Mouse (Mus musculus): Measurements from ENCODE around the gene Nras. TPM values are rescaled to one million over a fixed set of nuclear protein-coding genes. Genes with fewer than 3 reads are reported as not detected.
A peak's percentile ranks its signal among the peaks of the same experiment; 100 is the strongest.

Gene Nras
- polyA plus RNA-seq, 1 experiment from 2014 or later = 124 TPM

DNA sequence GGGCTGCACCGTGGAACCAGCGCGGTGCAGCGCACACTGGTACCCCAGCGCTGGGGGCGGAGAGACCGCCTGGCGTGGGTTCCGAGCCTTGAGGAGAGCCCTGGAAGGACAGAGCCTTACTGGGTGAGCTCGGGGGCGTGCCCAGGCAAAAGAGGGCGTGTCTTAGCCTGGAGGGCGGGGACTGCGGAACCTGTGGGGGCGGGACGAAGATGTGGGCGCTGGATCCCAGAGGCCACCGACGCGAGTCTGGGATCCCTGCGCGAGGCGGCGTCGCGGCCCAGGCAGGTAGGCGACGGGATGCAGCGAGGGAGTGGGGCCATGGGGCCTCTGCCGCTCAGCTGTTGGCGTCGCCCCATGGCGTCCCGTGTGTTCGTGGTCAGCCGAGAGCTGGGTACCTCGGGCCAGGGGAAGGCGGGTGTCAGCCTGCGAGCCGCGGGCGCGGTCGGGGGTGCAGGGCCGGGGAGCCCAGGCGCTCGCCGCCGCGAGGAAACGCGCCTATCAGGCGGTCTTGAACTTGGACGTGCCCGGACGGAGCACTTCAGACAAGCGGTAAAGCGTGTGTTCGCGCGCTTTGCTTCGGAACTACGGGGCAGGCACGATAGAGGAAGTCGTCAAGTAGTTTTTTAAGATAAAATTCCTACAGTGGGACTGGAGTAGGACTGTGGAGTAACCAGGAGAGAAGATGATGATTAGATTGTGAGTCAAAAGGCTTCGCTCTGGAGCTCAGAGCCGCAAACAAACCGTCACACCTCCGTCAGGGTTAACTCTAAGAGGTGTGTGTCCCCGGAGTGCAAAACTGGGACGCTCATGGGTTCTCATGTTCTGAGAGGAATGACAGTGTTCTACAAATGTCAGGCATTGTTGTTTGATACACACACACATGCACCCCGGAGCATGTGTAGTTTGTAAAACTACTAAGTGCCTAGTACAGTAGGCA, 44.6 kb downstream of the Nras start, which contains the start of gene Dennd2c:
Gene Dennd2c, plus strand, starts transcription at position 151 of the 937 bp plus-strand sequence.
- Histone ChIP-seq H3K4me1 (ENCODE audit: control insufficient read depth, insufficient read depth, low read length) (no peaks in the 10 kb centered on the region), H3K4me3 (ENCODE audit: low read length) (peak within 1 kb of the TSS; percentile 75), H3K36me3 (ENCODE audit: control insufficient read depth, insufficient read depth, low read length) (no peaks in the 10 kb centered on the region), H3K27me3 (ENCODE audit: control insufficient read depth, insufficient read depth, low read length) (no peaks in the 10 kb centered on the region), H3K4me2 (replicated peaks; ENCODE audit: low read depth, low read length) (peak within 1 kb of the TSS; percentile 97), H3K9me3 (ENCODE audit: control insufficient read depth, low read length) (no peaks in the 10 kb centered on the region), H3K9ac (ENCODE audit: low read depth, low read length) (peak within 1 kb of the TSS; percentile 69), H3K27ac (ENCODE audit: low read depth, low read length) (no peak within 1 kb of the TSS)
- 1% methylated on average over 72 of the region's 72 CpGs for WGBS
- peak; percentile 98 for ATAC-seq (ENCODE audit: low FRiP score, low TSS enrichment)

DNA sequence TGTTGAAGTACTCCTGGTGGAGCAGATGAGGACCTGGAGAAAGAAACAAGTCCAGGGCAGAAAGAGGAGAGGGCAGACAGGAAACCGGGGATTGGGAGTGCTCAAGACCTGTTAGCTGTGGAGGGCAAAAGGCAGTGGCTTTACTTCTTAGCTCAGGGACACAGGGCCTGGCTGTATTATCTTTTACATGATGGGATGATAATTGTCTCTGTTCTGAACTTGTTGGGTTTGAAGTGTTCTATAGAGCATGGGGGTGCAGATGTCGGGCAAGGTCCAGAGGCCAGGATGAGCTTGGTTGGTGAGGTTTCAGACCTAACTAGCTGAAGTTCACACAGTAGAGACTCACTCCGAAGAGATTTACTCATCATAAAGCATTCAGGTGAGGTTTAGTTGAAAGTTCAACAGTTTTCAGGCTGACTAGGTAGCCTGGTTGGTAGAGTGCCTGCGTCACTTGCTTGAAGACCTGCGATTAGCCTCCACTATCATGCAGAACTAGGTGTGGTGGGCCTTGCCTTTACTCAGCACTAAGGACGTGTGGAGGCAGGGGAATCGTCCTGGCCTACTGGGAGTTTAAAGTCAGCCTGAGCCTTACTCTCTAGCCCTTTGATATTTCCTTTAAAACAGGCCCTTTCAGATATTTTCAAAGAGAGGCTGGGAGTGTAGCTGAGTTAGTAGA, 49.6 kb downstream of the Nras start:
- no peak overlapping the region for H3K27ac ChIP-seq (ENCODE audit: low read depth, low read length)
- ATAC-seq (ENCODE audit: low FRiP score, low TSS enrichment) = no peak
- 84% methylated on average over 7 of the region's 7 CpGs for WGBS

DNA sequence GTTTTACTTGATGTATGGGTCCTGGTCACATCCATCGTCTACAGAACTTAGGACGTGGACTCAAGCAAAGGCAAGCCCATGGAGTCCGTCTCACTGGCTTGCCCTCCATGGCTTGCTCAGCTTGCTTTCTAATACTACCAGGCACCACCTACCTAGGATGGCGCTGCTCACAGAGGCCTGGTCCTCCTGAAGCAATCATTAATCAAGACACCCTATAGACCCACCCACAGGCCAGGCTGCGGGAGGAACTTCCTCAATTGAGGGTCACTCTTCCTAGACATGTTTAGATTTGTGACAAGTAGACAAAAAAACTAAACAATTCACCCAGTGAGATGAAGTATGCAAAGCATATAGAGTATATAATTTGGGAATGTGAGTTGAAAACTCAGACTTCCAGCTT, 54.1 kb downstream of the Nras start:
- Histone ChIP-seq H3K4me1 (ENCODE audit: control insufficient read depth, insufficient read depth, low read length) (no peaks in the 10 kb centered on the region), H3K27me3 (ENCODE audit: control insufficient read depth, insufficient read depth, low read length) (no peaks in the 10 kb centered on the region), H3K36me3 (ENCODE audit: control insufficient read depth, insufficient read depth, low read length) (no peaks in the 10 kb centered on the region), H3K4me3 (ENCODE audit: low read length) (no peak overlapping the region), H3K27ac (ENCODE audit: low read depth, low read length) (no peak overlapping the region), H3K9ac (ENCODE audit: low read depth, low read length) (no peak overlapping the region), H3K4me2 (replicated peaks; ENCODE audit: low read depth, low read length) (no peak overlapping the region), H3K9me3 (ENCODE audit: control insufficient read depth, low read length) (no peaks in the 10 kb centered on the region)
- 69% methylated on average over 5 of the region's 5 CpGs for WGBS
- no peak for ATAC-seq (ENCODE audit: low FRiP score, low TSS enrichment)

More for the DNA sequence above, 49.6 kb downstream of the Nras start:
- H3K9me3 ChIP-seq (ENCODE audit: control insufficient read depth, low read length) = no peaks in the 10 kb centered on the region
- no peaks in the 10 kb centered on the region for H3K4me1 ChIP-seq (ENCODE audit: control insufficient read depth, insufficient read depth, low read length)
- H3K36me3 ChIP-seq (ENCODE audit: control insufficient read depth, insufficient read depth, low read length) = no peaks in the 10 kb centered on the region
- H3K9ac ChIP-seq (ENCODE audit: low read depth, low read length) = no peak overlapping the region
- no peak overlapping the region for H3K4me3 ChIP-seq (ENCODE audit: low read length)
- H3K4me2 ChIP-seq (replicated peaks; ENCODE audit: low read depth, low read length) = no peak overlapping the region
- no peaks in the 10 kb centered on the region for H3K27me3 ChIP-seq (ENCODE audit: control insufficient read depth, insufficient read depth, low read length)

Other genes starting within 250 kb of the Nras start
- not detected in 2 replicates for gene Sycp1, start 122.2 kb upstream of the Nras start, polyA plus RNA-seq (2014; fragmentation: Nextera tagmentation; extraction: Ambion mirVana)
- gene Nr1h5, start 94.2 kb upstream of the Nras start, polyA plus RNA-seq (2014; fragmentation: Nextera tagmentation; extraction: Ambion mirVana) = not detected in 2 replicates
- gene Sike1, start 62.6 kb upstream of the Nras start, polyA plus RNA-seq (2014; fragmentation: Nextera tagmentation; extraction: Ambion mirVana) = 52.2 and 72.4 TPM in 2 replicates
- 316 and 496 TPM in 2 replicates for gene Csde1, start 37.9 kb upstream of the Nras start, polyA plus RNA-seq (2014; fragmentation: Nextera tagmentation; extraction: Ambion mirVana)
- gene Ampd1, start 15.7 kb downstream of the Nras start, polyA plus RNA-seq (2014; fragmentation: Nextera tagmentation; extraction: Ambion mirVana) = not detected in 2 replicates
- 2.2 and 3.6 TPM in 2 replicates for gene Dennd2c, start 44.3 kb downstream of the Nras start, polyA plus RNA-seq (2014; fragmentation: Nextera tagmentation; extraction: Ambion mirVana)
- 195 and 223 TPM in 2 replicates for gene Bcas2, start 113.4 kb downstream of the Nras start, polyA plus RNA-seq (2014; fragmentation: Nextera tagmentation; extraction: Ambion mirVana)
- 27.0 and 35.3 TPM in 2 replicates for gene Trim33, start 221.0 kb downstream of the Nras start, polyA plus RNA-seq (2014; fragmentation: Nextera tagmentation; extraction: Ambion mirVana)